Mouse (Mus musculus): ENCODE data around the gene Hist2h4. TPM values are rescaled to one million over a fixed set of nuclear protein-coding genes. Genes with fewer than 3 reads are reported as not detected.
"Not testable (repeated sequence)": the region's sequence is repeated elsewhere in the genome, so short reads cannot be mapped to it uniquely, and the experiment has no call there.

Hist2h4 gene
- 10 to 100 TPM; 36.9 to 40.6 TPM for total RNA-seq (2021)
- long read RNA-seq, experiment 1, result 0 reads
- long read RNA-seq, experiment 2, partial matches to known transcripts, result 0 of 1 reads
- long read RNA-seq, experiment 2, other reads (novel, unspliced or antisense), result 0 of 1 reads

GRCm38 (mm10) chr3:96262979-96263550 lies at the start of gene Hist2h4:
Hist2h4 (minus strand) TSS chr3:96263311.
- DNase-seq (ENCODE audit: low spot score in 2 of 2), result peak; percentile 96 to 97

GRCm38 (mm10) chr3:96312341-96313098 lies 49.4 kb upstream of the Hist2h4 start:
- DNase-seq (ENCODE audit: low spot score in 2 of 2), result no peak

- DNase-seq (ENCODE audit: low spot score in 2 of 2), result no peak
Observed at GRCm38 (mm10) chr3:96309441-96309840, 46.3 kb upstream of the Hist2h4 start.

GRCm38 (mm10) chr3:96306506-96306905 lies 43.4 kb upstream of the Hist2h4 start:
- DNase-seq (ENCODE audit: low spot score in 2 of 2), result no peak

- DNase-seq (ENCODE audit: low spot score in 2 of 2), result no peak
Observed at GRCm38 (mm10) chr3:96302076-96302475, 39.0 kb upstream of the Hist2h4 start.

- DNase-seq (ENCODE audit: low spot score in 2 of 2), result no peak
Observed at GRCm38 (mm10) chr3:96300706-96301529, 37.8 kb upstream of the Hist2h4 start.

- DNase-seq (ENCODE audit: low spot score in 2 of 2), result no peak
Observed at GRCm38 (mm10) chr3:96299562-96299961, 36.5 kb upstream of the Hist2h4 start.

GRCm38 (mm10) chr3:96298360-96298759 lies 35.2 kb upstream of the Hist2h4 start:
- no peak for DNase-seq (ENCODE audit: low spot score in 2 of 2)

- no peak for DNase-seq (ENCODE audit: low spot score in 2 of 2)
Observed at GRCm38 (mm10) chr3:96293787-96294186, 30.7 kb upstream of the Hist2h4 start, which contains the start of gene Fcgr1. Fcgr1 (minus strand) TSS chr3:96293969.

- DNase-seq (ENCODE audit: low spot score in 2 of 2), result no peak
Observed at GRCm38 (mm10) chr3:96293368-96293767, 30.3 kb upstream of the Hist2h4 start.

GRCm38 (mm10) chr3:96292641-96293040 lies 29.5 kb upstream of the Hist2h4 start:
- DNase-seq (ENCODE audit: low spot score in 2 of 2), result no peak

GRCm38 (mm10) chr3:96290727-96291126 lies 27.6 kb upstream of the Hist2h4 start:
- not testable (repeated sequence) for DNase-seq (ENCODE audit: low spot score in 2 of 2)

- DNase-seq (ENCODE audit: low spot score in 2 of 2), result no peak
Observed at GRCm38 (mm10) chr3:96289201-96289600, 26.1 kb upstream of the Hist2h4 start.

- DNase-seq (ENCODE audit: low spot score in 2 of 2), result not testable (repeated sequence)
Observed at GRCm38 (mm10) chr3:96287334-96287733, 24.2 kb upstream of the Hist2h4 start.

GRCm38 (mm10) chr3:96284457-96284856 lies 21.3 kb upstream of the Hist2h4 start:
- DNase-seq (ENCODE audit: low spot score in 2 of 2), result peak in 1 of 2 experiments; percentile 35

- DNase-seq (ENCODE audit: low spot score in 2 of 2), result no peak
Observed at GRCm38 (mm10) chr3:96280660-96281059, 17.5 kb upstream of the Hist2h4 start.

- DNase-seq (ENCODE audit: low spot score in 2 of 2), result peak; percentile 90 to 93
Observed at GRCm38 (mm10) chr3:96277800-96278624, 14.9 kb upstream of the Hist2h4 start.

GRCm38 (mm10) chr3:96277428-96277799 lies 14.3 kb upstream of the Hist2h4 start:
- DNase-seq (ENCODE audit: low spot score in 2 of 2), result peak; percentile 47 to 60

- no peak for DNase-seq (ENCODE audit: low spot score in 2 of 2)
Observed at GRCm38 (mm10) chr3:96273591-96274465, 10.7 kb upstream of the Hist2h4 start.

Measured in left cerebral cortex, adult 18-20 months (tissue).